Mouse (Mus musculus): ENCODE data around the gene Mrpl2.
A peak's percentile ranks its signal among the peaks of the same experiment; 100 is the strongest.

Mrpl2 gene

DNA sequence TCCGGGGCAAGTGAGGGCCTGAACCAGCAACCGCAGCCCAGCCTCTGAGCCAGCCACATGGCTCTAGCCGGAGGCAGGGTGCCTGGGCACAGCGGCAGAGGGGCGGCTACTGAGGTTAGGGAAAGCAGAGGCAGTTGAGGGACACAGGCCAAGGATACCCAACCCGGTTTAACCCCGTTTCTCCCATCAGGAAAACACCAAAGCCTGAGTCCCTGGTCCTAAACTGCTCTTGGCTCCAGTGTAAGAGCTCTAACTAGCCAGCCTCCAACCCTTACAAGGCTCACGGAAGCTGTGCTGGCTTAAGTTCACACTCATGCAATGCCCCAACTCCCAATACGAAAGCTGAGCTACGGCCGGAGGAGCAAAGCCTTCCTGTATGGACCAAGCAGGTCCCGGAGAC, 21.4 kb upstream of the Mrpl2 start:
- DNase-seq (ENCODE audit: low read depth in 1 of 2, low spot score in 2 of 2): no peak

- DNase-seq (ENCODE audit: low read depth in 1 of 2, low spot score in 2 of 2): no peak
Observed at GRCm38 (mm10) chr17:46627409-46627808, 18.6 kb upstream of the Mrpl2 start.

GRCm38 (mm10) chr17:46628471-46628790, 17.6 kb upstream of the Mrpl2 start:
- no peak for DNase-seq (ENCODE audit: low read depth in 1 of 2, low spot score in 2 of 2)

- no peak for DNase-seq (ENCODE audit: low read depth in 1 of 2, low spot score in 2 of 2)
Observed at GRCm38 (mm10) chr17:46628791-46629684, 17.0 kb upstream of the Mrpl2 start, which contains the start of gene Ptk7. Gene Ptk7 (minus strand): TSS chr17:46629504.

- DNase-seq (ENCODE audit: low read depth in 1 of 2, low spot score in 2 of 2): no peak
Observed at GRCm38 (mm10) chr17:46629685-46630441, 16.2 kb upstream of the Mrpl2 start.

GRCm38 (mm10) chr17:46636831-46637523, 9.1 kb upstream of the Mrpl2 start:
- DNase-seq (ENCODE audit: low read depth in 1 of 2, low spot score in 2 of 2): peak in 1 of 2 experiments; percentile 32

- DNase-seq (ENCODE audit: low read depth in 1 of 2, low spot score in 2 of 2): no peak
Observed at GRCm38 (mm10) chr17:46639929-46640328, 6.1 kb upstream of the Mrpl2 start.

- no peak for DNase-seq (ENCODE audit: low read depth in 1 of 2, low spot score in 2 of 2)
Observed at GRCm38 (mm10) chr17:46642060-46642459, 4.0 kb upstream of the Mrpl2 start.

- DNase-seq (ENCODE audit: low read depth in 1 of 2, low spot score in 2 of 2): no peak
Observed at GRCm38 (mm10) chr17:46644152-46644805, 1.8 kb upstream of the Mrpl2 start.

DNA sequence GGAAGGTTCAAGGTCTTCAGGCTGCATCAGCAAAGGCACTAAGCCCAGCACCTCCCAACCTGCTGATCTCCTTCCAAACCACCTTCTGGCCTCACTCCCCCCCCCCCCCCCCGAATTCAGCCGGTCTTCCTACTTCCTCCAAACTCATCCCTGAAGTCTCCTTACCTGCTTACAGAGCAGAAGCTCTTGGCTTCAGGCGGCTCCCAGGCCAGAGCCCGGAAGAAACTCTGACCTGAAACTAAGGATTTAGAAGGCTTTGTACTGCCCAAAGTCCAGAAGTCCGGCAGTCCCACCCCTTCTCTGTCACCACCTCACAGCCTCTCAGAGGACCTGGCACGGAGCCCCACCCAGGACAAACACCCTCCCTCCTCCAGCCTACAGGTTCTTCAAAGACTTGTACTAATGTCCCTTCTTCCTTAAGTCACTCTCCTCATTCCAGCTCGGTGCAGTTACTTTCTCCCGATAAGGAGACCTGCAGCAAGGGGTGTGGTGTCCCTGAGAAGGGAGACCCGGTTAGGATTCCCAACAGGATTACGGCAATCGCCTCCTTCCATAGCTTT, 1.0 kb upstream of the Mrpl2 start:
- DNase-seq (ENCODE audit: low read depth in 1 of 2, low spot score in 2 of 2): no peak

DNA sequence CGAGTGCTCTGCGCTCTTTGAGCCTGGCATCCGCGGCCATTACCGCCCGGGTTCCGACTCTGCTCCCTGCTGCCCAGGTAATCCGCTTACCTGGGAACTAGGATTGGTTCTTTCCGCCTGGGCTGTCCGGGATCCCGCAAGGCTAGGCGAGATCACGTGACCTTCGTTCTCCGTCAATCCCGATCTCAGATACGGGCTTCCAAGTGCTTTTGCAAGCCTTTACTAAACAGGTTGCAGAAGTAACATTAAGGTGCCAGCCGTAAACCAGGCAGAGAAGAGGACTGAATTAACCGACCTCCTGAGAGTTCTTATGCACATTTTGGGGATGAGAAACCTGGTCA, 263 bp downstream of the Mrpl2 start:
- DNase-seq (ENCODE audit: low read depth in 1 of 2, low spot score in 2 of 2): no peak

DNA sequence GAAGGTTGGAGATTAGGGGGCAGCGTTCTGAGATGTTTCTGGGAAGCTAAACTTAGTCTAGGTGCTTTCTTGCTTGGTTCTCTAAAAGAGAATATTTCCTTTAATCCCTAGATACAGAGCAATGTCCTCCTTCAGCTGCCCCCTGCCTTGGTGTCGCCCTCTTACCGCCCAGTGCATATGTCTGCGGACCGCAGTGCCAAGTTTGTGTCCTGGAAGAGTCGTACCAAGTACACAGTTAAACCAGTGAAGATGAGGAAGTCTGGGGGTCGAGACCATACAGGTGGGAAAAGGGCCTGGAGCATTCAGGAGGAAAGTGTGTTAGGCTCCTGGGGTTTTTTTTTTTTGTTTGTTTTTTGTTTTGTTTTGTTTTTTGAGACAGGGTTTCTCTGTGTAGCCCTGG, 1.2 kb downstream of the Mrpl2 start:
- DNase-seq (ENCODE audit: low read depth in 1 of 2, low spot score in 2 of 2): no peak

- DNase-seq (ENCODE audit: low read depth in 1 of 2, low spot score in 2 of 2): no peak
Observed at GRCm38 (mm10) chr17:46648436-46648835, 2.4 kb downstream of the Mrpl2 start.

- no peak for DNase-seq (ENCODE audit: low read depth in 1 of 2, low spot score in 2 of 2)
Observed at GRCm38 (mm10) chr17:46649811-46650210, 3.8 kb downstream of the Mrpl2 start.

DNA sequence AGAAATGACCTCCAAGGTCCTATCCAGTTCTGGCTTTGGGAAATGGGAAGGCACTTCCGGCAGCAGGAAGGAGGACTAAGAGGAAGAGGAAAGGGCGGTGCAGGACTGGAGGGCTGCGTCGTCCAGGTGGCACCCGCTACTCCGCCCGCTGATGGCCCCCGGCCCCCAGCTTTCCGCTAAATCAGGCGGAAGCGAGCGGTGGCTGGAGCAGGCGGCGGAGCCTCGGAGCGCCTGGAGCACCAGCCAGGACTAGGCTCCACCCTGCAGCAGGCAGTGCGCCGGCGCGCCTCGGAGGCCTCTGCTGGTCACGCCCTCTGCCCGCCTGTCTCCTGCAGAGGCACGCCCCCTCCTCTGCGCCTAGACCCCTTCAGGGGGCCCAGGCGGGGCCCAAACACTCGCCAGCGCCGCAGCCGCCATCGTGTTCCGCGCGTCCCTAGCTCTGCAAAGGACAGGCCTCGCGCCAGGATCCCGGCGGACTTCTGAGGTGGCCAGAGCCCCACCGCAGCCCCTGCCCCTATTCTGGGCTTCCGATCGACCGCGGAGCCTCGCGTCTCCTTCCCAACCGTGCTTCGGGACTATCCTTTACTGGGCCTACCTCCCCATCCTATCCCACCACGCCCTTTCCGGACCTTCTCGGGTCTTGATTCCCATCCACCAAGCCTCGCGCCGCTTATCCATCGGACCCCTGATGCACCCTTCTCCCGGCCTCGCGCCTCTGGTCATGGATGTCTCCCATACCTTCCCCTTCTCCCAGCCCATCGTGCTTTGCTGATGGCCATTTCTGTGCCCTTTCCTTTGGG, 4.4 kb downstream of the Mrpl2 start, which contains the start of gene Cul7:
Gene Cul7 (plus strand): TSS at position 106 of the 800 bp plus-strand sequence.
- peak; percentile 50 to 63 for DNase-seq (ENCODE audit: low read depth in 1 of 2, low spot score in 2 of 2)

DNA sequence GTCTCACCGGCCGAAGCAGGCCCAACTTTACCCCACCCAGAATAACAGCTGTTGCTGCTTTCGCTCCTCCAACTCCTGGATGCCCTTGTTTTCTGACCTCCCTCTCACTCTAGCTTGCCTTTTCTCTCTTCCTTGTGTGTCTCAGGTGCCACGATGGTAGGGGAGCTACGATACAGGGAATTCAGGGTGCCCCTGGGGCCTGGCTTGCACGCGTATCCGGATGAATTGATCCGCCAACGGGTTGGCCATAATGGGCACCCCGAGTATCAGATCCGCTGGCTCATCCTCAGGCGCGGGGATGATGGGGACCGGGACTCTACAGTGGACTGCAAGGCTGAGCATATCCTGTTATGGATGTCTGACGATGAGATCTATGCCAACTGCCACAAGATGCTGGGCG, 5.3 kb downstream of the Mrpl2 start:
- DNase-seq (ENCODE audit: low read depth in 1 of 2, low spot score in 2 of 2): no peak

DNA sequence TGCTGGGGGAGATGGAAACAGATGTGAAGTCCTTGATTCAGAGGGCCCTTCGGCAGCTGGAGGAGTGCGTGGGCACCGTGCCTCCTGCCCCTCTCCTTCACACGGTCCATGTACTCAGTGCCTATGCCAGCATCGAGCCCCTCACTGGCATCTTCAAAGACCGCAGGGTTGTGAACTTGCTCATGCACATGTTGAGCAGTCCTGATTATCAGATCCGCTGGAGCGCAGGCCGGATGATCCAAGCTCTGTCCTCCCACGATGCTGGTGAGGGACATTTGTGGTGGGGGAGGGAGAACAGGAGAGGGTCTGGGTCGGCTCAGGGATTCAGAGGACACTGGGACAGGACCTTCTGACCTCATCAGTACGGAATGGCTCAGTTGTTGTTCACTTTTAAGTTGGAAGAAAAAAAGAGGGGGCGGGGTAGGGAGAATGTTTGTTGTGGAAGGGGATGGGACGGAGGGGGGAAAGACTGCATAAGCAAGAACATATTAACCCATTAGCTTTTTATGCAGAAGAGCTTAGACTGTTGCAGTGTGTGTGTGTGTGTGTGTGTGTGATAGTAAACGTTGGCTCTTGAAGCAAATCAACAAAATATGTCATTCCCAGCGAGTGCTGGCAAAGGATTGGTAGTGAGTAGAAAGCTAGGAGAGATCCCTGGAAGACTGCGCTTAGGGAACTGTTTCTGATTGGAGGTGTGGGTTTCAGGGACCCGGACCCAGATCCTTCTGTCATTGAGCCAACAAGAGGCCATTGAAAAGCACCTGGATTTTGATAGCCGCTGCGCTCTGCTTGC, 5.9 kb downstream of the Mrpl2 start:
- no peak for DNase-seq (ENCODE audit: low read depth in 1 of 2, low spot score in 2 of 2)

GRCm38 (mm10) chr17:46656054-46656453, 10.0 kb downstream of the Mrpl2 start:
- DNase-seq (ENCODE audit: low read depth in 1 of 2, low spot score in 2 of 2): no peak

GRCm38 (mm10) chr17:46661351-46661750, 15.3 kb downstream of the Mrpl2 start:
- no peak for DNase-seq (ENCODE audit: low read depth in 1 of 2, low spot score in 2 of 2)

Data from monocyte, adult 2 months (primary cell).